Mouse (Mus musculus) heart, embryonic 16.5 days (tissue): ENCODE measurements around the gene Cmtm7. TPM values are rescaled to one million over a fixed set of nuclear protein-coding genes. Genes with fewer than 3 reads are reported as not detected.
"Not testable (repeated sequence)": the region's sequence is repeated elsewhere in the genome, so short reads cannot be mapped to it uniquely, and the experiment has no call there.

Source experiments
- ATAC-seq: fragments of 200-750 bp; cut with Nextera tagmentation; replicated peaks from 2 replicates; pipeline ENCODE4 v1.8.0; 2017; ENCODE audit warnings: moderate number of reproducible peaks; ENCODE audit not compliant: insufficient read depth, low FRiP score; ENCODE audit errors: extremely low read depth
- H3K27ac ChIP-seq: fragments of 300-500 bp; sonication (generic); 2 replicates; pipeline ENCODE4 v1.5.1; 2014; ENCODE audit warnings: mild to moderate bottlenecking, low read length, control low read depth, moderate library complexity
- H3K27me3 ChIP-seq: fragments of 300-500 bp; sonication (generic); 2 replicates; pipeline ENCODE4 v1.6.1; 2014; ENCODE audit warnings: low read length, mixed read lengths; ENCODE audit not compliant: control insufficient read depth, insufficient read depth
- H3K36me3 ChIP-seq: fragments of 300-500 bp; sonication (generic); 2 replicates; pipeline ENCODE4 v1.6.1; 2014; ENCODE audit not compliant: control insufficient read depth, insufficient read depth
- H3K4me1 ChIP-seq: fragments of 300-500 bp; sonication (generic); 2 replicates; pipeline ENCODE4 v1.6.1; 2014; ENCODE audit warnings: low read length, mixed read lengths; ENCODE audit not compliant: control insufficient read depth, insufficient read depth
- H3K4me2 ChIP-seq: fragments of 300-500 bp; sonication (generic); 2 replicates; pipeline ENCODE4 v1.6.1; 2014; ENCODE audit warnings: low read depth, mild to moderate bottlenecking, control low read depth, low read length
- H3K4me3 ChIP-seq: fragments of 300-500 bp; sonication (generic); 2 replicates; pipeline ENCODE4 v1.5.1; 2014; ENCODE audit warnings: mild to moderate bottlenecking, control low read depth, low read length
- H3K9ac ChIP-seq: fragments of 300-500 bp; sonication (generic); 2 replicates; pipeline ENCODE4 v1.6.1; 2014; ENCODE audit warnings: low read length, control low read depth
- H3K9me3 ChIP-seq: fragments of 300-500 bp; sonication (generic); replicated peaks from 2 replicates; pipeline ENCODE4 v1.6.1; 2016; ENCODE audit warnings: low read length; ENCODE audit not compliant: control insufficient read depth
- WGBS: fragments of 180-500 bp; shearing (Covaris S2); extraction: QIAGEN DNeasy Blood & Tissue Kit; methylation state at CpG from one replicate; pipeline ENCODE4 v1.1.7; 2014; 5-methylcytosine and 5-hydroxymethylcytosine counted together
- polyA plus RNA-seq: library from polyadenylated mRNA; unstranded; fragments of >200 nt; fragmentation: Nextera tagmentation; extraction: Ambion mirVana; gene quantifications from 2 replicates; pipeline ENCODE4 v1.2.1, GENCODE M21; 2015

Gene Cmtm7
- polyA plus RNA-seq, 1 experiment from 2014 or later = 138 TPM

DNA sequence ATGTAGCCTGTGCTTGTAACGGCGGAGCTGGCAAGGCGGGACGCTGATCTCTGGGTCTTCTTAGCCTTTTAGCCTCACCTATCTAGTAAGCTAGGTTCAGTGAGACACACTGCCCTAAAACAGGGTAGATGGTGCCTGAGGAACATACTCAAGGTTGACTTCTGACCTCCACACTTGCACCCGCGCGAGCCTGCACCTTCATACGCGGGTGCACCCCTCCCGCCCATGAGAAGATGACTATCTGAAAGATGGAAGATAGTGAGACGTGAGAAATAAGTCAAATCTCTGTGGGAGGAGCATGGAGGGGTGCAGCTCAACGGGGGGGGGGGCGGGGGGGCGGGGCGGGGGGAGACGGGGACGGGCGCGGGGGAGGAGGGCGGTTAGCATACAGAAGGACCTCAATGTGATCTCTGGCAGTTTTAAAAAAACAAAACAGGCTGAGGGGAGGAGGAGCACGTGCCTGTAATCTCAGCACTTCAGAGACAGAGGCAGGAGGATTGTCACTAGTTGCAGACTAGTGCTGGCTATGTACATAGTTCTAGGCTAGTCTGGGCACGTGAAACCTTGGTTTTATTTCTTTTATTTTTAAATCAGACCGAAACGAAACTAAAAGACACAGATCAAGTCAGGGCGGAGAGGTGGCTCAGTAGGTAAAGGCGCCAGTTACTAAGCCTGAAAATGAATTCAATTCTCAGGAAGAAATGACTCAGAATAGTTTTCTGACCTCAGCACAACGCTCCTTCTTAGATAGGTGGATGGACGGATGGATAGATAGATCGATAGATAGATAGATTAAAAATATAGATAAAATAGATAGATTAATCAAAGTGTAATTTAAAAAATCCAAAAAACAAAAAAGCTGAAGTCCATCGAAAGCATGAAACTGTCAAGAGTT lies 51.5 kb downstream of the Cmtm7 start:
- Histone ChIP-seq H3K27me3 (no peaks in the 10 kb centered on the region), H3K4me3 (peak overlapping the region; percentile 97), H3K9ac (peak overlapping the region; percentile 51), H3K27ac (peak overlapping the region; percentile 10; the same call in 1 of the 2 replicates), H3K4me2 (peak overlapping the region; percentile 88), H3K36me3 (peaks cover 4% of the 10 kb centered on the region; the same call in 1 of the 2 replicates), H3K4me1 (peaks cover 30% of the 10 kb centered on the region), H3K9me3 (no peaks in the 10 kb centered on the region)
- WGBS = 27% methylated on average over 25 of the region's 30 CpGs
- no peak for ATAC-seq

DNA sequence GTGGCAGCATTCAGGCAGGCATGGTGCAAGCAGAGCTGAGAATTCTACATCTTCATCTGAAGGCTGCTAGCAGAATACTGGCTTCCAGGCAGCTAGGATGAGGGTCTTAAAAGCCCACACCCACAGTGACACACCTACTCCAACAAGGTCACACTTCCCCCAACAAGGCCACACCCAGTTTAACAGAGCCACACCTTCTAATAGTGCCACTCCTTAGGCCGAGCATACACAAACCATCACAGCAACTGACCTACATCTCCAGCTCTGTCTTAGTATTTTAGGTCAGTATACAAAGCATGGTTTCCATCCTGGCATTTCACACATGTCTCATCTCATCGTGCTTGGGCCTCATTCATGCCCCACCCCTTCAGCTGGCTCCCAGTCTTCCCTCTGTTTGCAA lies 53.2 kb downstream of the Cmtm7 start:
- not testable (repeated sequence) for H3K4me3 ChIP-seq, ATAC-seq, H3K9ac ChIP-seq, H3K4me2 ChIP-seq, H3K27me3 ChIP-seq, H3K9me3 ChIP-seq, H3K27ac ChIP-seq
- Histone ChIP-seq H3K4me1 (peaks cover 17% of the 10 kb centered on the region), H3K36me3 (peaks cover 13% of the 10 kb centered on the region)
- WGBS = 42% methylated on average over 2 of the region's 2 CpGs

DNA sequence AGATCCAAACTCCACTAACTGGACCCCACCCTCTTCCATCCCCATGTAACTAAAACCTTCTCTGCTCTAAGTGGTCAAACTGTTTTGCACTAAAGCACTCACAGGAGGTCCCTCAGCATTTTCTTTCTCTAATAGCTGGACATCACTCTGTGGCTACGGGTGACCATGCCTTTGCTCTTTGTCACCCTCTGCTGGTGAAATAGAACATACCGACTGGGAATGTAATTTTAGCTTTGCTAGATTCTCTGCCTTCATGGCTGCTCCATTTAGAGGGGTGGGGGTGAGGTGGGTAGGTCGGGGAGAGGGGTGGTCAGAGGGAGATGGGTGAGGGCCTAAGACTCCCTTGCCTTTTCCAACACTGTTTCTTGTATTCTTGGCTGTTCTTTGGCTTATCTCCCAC lies 54.3 kb downstream of the Cmtm7 start:
- no peak overlapping the region for H3K4me2 ChIP-seq
- no peak overlapping the region for H3K4me3 ChIP-seq
- no peak overlapping the region for H3K27ac ChIP-seq
- WGBS = 7% methylated on average over 3 of the region's 3 CpGs
- H3K9me3 ChIP-seq = no peaks in the 10 kb centered on the region
- no peak for ATAC-seq
- H3K4me1 ChIP-seq = peaks cover 7% of the 10 kb centered on the region
- no peak overlapping the region for H3K9ac ChIP-seq
- peaks cover 24% of the 10 kb centered on the region for H3K36me3 ChIP-seq
- no peaks in the 10 kb centered on the region for H3K27me3 ChIP-seq

DNA sequence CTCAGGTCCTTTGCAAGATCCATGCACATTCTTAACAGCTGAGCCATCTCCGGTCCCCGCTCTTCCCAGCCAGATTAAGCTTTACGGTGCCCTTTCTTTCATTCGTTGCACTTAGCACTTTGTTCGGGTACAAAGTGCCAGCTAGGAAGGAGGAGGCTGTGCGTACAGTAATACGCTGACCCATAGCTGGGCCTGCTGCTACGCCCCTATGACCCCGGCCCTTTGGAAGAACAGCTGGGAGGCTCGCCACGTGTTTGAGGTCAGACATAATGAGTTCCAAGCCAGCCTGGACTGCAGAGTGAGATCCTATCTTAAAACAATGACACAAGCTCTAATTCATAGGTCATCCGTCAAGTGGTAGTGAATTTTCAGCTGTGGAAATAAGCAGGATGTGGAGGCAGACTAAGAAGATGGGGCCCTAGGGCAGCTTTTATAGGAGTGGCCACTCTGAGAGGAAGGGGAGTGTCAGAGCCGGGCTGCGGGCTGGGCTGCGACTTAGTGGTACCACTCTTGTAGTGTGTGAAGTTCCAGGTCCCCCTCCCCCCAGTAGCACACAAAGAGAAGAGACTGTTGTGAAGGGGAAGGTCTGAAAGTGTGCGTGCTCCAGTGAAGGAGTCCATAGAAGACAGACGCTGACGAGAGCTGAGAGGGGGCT lies 64.9 kb downstream of the Cmtm7 start:
- Histone ChIP-seq H3K27ac (no peak overlapping the region), H3K9ac (no peak overlapping the region), H3K9me3 (no peaks in the 10 kb centered on the region), H3K27me3 (no peaks in the 10 kb centered on the region), H3K4me3 (no peak overlapping the region), H3K4me1 (no peaks in the 10 kb centered on the region), H3K36me3 (peaks cover 69% of the 10 kb centered on the region), H3K4me2 (no peak overlapping the region)
- WGBS = 79% methylated on average over 18 of the region's 18 CpGs
- ATAC-seq = no peak

DNA sequence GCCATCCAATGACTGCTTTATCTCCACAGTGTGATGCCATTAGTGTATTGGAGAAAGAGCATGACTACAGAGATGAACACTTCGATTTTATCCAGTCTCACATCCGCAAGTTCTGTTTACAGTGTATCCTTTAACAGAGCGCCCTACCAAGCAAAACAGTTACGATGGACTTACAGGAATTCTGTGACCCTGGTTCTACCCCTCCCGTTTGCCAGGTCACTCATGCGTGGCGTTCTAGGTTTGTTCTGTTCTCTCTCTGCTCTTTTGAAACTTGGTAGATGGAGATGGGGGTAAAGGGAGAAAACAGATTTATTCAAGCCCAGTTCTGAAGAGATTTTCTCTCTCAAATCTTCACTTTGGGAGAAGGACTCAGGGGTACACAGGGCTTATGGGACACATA lies 68.2 kb downstream of the Cmtm7 start:
- H3K9me3 ChIP-seq = no peaks in the 10 kb centered on the region
- no peak overlapping the region for H3K9ac ChIP-seq
- 94% methylated on average over 7 of the region's 7 CpGs for WGBS
- H3K4me2 ChIP-seq = no peak overlapping the region
- no peak for ATAC-seq
- H3K4me1 ChIP-seq = no peaks in the 10 kb centered on the region
- no peak overlapping the region for H3K27ac ChIP-seq
- H3K36me3 ChIP-seq = peaks cover 62% of the 10 kb centered on the region
- H3K27me3 ChIP-seq = no peaks in the 10 kb centered on the region
- no peak overlapping the region for H3K4me3 ChIP-seq

DNA sequence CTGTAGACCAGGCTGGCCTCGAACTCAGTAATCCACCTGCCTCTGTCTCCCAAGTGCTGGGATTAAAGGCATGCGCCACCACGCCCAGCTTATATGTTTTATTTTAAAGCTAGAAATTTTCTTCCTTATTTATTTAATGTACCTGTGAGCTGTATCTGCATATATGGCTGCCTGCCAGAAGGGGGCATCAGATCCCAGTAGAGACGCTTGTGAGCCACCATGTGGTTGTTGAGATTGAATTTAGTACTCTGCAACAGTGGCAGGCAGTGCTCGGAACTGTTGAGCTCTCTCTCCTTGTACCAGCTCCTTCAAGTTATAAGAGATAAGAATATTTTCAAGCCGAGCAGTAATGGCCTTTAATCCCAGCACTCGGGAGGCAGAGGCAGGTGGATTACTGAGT lies 71.3 kb downstream of the Cmtm7 start:
- Histone ChIP-seq H3K36me3 (peaks cover 57% of the 10 kb centered on the region), H3K27ac (no peak overlapping the region), H3K4me2 (no peak overlapping the region), H3K27me3 (no peaks in the 10 kb centered on the region), H3K9me3 (no peaks in the 10 kb centered on the region; the same call in 1 of the 2 replicates), H3K4me3 (no peak overlapping the region), H3K4me1 (peaks cover 5% of the 10 kb centered on the region), H3K9ac (no peak overlapping the region)
- no peak for ATAC-seq
- WGBS = 70% methylated on average over 7 of the region's 7 CpGs

DNA sequence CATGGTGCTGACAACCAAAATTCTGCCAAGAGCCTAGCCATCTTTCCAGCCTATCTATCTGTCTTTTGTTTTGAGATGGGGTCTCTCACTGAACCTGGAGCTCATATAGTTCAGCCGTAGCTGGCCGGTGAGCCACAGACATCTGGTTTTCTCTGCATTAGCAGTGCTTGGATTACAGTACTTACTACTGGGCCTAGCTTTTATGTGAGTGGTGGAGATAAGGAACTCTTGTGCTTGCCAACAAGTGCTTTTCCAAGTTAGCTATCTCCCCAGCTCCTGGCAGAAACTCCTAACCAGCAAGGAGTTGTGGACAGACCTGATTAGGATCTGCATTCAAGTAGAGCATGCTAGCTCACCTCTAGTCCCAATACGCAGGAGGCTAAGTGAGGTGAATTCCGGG lies 73.9 kb downstream of the Cmtm7 start:
- no peaks in the 10 kb centered on the region for H3K27me3 ChIP-seq
- peaks cover 44% of the 10 kb centered on the region for H3K36me3 ChIP-seq
- H3K4me1 ChIP-seq = peaks cover 8% of the 10 kb centered on the region
- no peak overlapping the region for H3K4me2 ChIP-seq
- no peak for ATAC-seq
- H3K27ac ChIP-seq = no peak overlapping the region
- H3K9ac ChIP-seq = no peak overlapping the region
- WGBS = 56% methylated on average over 4 of the region's 4 CpGs
- H3K4me3 ChIP-seq = no peak overlapping the region
- no peaks in the 10 kb centered on the region; the same call in 1 of the 2 replicates for H3K9me3 ChIP-seq
